Mouse (Mus musculus) frontal cortex, postnatal 36 days (tissue): ENCODE measurements around the gene Pex26.

Experiments used
- DNase-seq, 2 experiments: peaks; one replicate each; pipeline ENCODE4 v3.0.0; 2022; ENCODE audit warnings: low spot score in 2 of 2

Gene Pex26

DNA sequence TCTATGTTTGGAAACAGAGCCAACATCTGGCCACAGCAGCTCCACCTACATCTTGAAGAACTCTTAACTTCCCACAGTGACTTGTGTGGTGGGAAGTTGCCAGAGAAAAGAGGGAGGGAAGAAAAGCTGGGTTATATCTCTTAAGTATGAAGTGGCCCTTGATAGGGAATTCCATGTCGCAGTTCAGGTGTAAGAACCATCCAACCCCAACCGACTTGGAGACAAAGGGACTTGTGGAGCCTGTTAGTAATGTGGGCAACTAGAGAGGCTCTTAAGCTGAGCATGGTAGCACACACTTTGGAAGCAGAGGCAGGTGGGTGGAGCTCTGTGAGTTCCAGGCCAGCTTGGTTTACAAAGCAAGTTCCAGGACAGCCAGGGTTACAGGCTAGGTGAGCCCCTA, 26.1 kb downstream of the Pex26 start:
- no peak for DNase-seq

DNA sequence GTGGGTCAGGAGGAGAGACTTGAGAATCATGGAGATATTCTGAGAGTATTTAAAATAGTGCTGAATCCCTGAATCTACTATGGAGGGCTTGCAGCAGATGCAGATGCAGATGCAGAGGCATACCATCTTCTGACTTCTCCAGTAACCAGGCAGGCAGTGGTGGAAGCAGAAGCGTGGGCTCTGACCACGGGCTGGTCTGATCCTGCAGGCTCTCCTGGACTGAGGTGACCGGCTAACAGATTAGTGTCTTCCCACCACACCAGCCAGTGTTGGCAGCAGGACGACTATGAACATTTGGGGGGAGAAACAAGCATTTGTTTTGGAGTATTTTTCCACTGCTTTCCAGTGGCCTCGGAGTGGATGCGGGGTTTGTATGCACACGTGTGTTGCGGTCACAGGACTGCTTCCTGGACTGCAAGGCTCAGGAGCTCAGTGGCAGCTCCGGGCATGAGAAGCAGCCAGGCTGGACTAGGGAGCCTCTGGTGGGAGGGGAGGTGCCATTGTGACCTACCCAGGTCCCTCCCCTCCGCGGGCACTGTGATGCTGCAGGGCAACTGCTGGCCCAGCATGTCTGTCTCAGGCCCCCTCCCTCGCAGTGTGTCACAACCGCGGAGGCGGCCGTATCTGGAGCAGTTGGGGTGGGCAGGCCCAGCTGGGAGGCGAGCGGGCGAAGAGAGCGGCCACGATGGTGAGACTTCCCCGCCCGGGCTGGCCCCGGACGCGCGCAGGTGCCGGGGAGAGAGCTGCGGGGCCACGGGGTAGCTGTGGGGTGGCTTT, 26.9 kb downstream of the Pex26 start, which contains the start of gene Tuba8:
Gene Tuba8 (plus strand): TSS at position 548 of the 777 bp plus-strand sequence.
- peak; percentile 65 to 71 for DNase-seq

DNA sequence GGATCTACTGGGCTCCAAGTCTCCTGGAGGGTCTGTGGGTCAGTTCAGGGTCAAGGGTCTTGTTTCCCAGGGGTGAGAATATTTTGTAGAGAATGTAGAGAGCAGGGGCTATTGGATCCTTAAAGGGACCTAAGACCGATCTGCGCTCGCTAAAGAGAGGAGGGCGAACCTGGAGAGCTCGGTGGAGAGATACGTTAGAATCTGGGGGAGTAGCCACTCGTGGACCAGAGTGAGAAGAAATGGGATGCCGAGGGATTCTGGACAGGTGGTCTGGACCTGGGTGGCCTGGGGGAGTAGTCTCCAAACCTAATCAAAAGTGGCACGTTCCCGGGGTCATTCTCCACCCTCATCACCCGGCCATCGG, 27.4 kb downstream of the Pex26 start:
- no peak for DNase-seq

DNA sequence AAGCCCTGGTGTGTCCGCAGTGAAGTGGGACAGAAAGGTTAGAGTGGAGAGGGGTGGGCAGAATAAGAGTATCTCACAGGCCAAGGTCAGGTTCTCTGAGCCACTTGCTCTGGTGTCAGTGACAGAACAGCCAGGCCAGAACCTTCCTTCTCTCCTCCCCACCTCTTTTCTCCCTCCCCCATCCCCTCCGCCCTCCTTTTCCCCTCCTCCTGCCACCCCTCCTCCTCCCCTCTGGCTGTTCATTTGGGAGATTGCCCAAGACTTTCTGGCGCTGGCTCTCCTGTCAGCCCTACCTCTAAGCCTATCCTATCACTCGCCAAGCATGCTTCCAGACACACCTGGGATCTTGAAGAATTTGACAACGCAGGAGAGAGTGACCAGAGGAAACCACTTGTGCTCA, 28.3 kb downstream of the Pex26 start:
- DNase-seq, result no peak

DNA sequence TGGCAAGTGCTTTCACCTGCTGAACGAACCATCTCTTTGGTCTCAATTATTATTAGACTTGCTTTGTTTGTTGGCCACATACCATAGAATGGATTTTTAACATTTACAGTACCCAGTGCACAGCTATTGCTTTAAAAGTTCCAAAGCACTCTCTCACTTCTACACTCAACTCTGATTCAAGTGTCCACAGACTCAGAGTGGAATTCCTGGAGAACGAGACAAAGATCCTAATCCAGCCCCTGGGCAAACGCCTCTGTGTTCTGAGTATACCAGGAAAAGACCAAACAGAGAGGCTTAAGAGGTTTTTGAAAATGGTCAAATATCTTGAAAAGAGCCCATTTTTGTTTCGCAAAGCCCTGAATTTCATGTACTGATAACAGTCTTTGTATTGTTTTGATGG, 29.5 kb downstream of the Pex26 start:
- DNase-seq, result no peak

DNA sequence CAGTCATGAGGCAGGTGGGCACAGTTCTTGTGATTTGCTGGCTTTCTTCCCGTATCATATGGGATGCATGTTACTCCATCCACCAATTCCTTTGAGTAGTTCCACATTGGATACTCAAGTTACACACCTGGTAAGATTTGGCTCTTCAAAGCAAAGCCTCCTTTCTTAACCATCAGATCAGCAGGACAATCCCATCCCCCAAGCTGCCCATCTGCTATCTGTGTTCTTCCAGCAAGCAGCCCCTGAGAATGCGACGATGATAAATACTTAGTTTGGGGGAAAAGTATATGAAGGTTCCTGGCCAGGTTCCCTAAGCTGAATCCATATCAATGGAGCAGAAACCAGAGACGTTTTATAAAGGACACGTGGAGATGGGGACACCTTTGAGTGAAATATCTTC, 30.8 kb downstream of the Pex26 start:
- DNase-seq, result no peak

DNA sequence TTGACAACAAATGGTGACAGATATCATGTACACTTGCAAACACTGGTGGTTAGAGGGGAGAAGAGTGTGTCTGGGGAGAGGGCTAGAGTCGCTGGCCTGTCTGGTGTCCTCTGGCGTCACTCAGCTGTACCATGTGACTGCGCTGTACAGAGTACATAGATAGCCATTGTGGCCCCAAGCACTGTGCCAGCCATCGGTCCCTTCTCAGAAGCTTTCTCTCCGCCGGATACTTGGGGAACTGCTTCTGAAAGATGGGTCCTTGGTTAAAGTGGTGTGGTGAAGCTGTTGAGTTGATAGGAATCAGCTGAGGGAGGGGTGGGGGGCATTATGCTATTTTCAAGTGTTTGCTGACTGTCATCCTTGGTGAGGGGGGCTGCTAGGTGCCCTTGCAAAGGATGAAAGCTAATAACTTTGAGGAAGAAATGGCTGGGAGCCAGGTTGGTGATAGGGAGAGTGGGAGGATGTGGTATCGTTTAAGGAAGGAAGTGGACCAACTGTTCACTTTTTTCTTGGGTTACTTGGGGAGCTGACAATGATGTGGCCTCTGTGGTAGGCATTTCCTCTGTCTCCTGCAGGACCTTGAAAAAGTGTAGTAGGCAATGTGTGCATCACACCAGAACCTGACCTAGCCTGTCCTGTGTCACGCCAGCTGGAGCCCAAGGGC, 31.3 kb downstream of the Pex26 start:
- no peak for DNase-seq

DNA sequence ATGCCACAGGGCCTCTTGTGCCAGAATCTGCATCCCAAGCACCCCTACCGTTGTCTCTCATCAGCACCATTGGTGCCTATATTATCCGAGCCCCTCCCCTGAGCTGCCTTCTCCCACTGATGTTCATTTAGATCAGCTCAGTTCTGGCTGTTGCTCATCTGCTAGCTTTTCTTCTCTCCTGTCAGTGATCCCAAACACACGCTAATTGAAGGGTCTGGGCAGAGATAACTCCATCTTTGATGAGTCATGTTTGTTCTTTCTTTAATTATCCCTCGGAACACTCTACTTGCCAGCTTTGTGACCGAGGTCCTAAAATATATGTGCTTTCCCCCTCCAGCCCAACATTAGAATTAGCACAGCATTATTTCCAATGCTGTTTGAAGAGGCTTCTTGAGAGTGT, 31.9 kb downstream of the Pex26 start:
- no peak for DNase-seq

DNA sequence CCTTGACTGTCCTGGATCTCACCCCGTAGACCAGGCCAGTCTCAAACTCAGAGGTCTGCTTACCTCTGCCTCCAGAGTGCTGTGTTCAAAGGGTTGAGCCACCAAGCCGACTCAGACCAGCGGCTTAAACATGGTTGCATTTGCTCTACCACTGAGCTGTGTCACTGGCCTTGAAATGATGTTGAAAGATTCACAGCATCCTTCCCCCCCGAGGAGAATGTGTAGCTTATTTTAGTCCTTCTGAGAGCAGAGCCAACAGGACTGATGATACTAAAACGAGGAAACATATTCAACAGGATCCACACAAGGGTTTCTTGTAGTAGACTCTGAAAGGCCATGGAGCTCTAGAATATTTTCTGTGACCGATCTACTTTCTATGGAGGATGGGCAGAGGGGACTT, 32.4 kb downstream of the Pex26 start:
- peak in 1 of 2 experiments; percentile 20 for DNase-seq

DNA sequence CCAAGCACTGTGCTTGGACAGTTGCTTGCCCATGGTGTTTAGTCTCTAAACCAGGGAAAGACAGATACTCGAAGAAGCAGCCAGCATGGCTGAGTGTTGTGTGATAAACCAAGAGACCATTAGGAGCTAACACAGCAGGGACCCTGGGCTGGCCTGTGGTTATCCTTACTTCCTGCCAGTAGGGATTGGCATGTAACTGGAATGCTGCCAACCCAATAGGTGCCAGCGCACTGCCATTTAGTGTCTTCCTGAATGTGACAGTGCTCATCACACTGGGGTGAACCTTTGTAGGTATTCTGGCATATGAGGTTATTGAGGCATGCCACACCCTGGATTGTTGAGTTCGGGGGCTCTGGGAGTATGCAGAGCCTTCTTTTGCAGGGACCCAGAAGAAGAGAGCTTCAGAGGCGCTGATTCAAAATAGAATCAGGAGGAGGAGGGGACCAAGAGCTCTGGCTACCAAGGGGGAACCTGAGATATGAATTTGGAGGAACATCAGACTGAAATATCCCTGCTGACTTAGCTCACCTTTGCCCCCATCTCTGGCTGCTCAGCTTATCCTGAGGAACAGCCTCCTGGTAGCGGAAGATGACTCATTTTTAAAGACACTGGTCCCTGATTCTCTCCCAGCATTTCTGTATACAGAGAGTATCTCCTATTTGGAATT, 33.3 kb downstream of the Pex26 start:
- DNase-seq, result no peak

DNA sequence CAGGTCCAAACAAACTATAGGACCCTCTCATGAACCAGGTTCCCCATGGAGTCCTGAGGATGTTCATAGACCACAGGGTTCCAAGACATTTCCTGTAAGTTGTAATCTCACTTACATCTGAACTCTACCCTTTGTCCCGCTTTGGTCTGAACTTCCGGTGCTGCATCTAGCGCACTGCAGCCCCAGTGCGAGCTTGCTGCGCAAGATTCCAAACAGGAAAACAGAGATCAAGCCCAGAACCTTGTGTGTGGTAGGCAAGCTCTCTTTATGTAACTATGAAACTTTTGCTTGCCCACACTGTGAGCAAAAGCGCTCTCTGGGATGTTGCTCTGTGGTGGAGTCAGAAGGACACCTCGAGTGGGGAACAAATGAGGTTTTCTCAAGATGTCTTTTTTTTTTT, 34.5 kb downstream of the Pex26 start:
- no peak for DNase-seq

DNA sequence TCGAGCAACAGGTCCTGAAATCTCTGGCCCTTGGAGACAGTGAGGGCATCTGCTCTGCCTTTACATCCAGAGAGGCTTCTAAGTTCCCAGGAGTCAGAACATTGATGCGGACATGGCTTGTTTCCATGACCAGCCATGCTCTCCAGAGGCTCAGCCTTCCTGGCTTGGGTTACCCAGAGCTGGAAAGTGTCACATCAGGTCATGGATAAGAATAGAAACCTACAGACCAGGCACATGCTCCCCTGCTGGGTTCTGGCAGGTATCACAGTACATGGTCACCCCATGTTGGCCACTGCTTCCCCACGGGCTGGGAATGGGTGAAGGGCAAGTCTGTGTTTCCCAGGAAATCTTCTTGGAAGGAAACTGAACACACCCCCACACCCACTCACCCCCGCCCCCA, 35.9 kb downstream of the Pex26 start:
- DNase-seq, result no peak

DNA sequence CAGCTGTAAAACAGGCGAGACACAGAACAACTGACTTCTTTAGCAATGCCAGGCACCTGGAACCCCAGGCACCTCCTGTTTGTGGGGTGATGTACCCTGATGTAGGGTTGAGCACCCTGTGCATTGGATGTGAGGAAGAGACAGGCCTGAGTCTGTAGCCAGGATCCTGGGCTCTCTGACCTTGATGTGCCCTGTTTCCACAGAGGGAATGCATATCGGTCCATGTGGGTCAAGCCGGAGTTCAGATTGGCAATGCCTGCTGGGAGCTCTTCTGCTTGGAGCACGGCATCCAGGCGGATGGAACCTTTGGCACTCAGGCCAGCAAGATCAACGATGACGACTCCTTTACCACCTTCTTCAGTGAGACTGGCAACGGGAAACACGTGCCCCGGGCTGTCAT, 36.7 kb downstream of the Pex26 start:
- DNase-seq, result no peak

DNA sequence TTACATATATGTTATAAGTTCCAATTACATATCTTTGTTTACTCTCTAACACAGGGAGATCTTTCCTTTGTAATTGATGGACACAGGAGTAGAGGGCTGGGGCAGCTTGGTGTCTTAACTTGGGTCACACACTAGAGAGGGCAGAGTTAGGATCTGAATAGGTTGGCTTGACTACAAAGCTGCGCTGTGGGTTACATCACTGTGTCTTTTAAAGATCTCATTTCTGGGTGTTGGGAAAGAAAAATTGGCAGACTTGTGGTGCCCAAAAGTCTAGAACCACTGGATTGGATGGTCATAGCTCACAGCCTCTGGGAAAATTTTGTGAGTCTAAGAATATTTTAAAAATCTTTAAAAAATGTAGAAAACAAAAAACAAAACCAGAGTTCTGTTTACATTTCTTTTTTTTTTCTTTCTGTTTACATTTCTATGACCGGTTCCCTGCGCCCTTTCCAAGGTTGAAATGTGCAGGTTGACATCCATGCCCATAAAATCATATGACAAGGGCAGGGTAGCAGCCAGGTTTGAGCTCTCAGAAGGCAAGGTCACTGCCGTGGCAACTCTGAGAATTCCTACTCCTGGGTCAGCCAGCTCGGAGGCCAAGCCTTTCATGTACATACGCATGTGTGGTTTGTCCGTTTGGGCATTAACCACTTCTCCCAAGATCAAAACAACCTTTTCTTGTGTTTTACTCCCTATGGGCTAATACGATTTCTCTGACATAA, 38.6 kb downstream of the Pex26 start:
- no peak for DNase-seq

DNA sequence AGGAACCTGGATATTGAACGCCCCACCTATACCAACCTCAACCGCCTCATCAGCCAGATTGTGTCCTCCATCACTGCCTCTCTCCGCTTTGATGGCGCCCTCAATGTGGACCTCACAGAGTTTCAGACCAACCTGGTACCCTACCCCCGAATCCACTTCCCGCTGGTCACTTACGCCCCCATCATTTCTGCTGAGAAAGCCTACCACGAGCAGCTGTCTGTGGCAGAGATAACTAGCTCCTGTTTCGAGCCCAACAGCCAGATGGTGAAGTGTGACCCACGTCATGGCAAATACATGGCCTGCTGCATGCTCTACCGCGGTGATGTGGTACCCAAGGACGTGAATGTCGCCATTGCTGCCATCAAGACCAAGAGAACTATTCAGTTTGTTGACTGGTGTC, 39.5 kb downstream of the Pex26 start:
- DNase-seq, result no peak

DNA sequence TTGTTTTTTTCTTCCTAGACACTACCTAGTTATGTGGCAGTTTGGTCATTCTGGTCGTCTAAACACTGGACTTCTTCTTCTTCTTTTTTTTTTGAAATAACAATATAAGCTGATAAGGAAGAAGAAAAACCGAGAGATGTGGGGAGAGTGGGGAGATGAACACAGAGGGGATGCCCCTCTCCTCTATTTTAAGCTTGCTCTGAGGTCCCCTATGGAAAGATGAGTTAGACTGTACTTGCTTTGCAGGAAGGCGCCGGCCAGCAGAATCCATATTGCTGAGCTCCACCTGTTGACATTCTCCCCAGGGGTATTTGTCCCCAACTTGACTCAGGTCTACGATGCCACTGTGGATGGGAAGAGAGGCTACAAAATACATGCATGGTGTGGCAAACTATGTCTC, 40.6 kb downstream of the Pex26 start:
- no peak for DNase-seq

DNA sequence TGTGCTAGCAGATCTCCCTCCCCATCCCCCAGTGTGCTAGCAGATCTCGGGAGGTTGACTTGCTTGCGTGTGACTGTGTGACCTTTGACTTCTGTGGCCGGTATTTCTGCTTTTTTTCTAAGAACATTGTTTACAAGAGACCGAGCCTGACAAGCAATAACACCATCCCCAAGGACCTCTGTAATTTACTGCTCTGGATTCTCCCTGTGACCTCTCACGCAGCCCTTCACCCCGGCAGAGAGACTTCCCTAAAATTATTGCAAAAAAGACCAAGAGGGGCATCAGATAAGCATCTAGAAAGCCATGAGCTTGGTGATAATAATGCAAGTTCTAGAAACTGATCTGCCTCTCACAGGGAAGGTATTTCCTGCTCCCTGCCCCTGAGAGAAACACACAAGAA, 41.5 kb downstream of the Pex26 start:
- DNase-seq, result no peak

DNA sequence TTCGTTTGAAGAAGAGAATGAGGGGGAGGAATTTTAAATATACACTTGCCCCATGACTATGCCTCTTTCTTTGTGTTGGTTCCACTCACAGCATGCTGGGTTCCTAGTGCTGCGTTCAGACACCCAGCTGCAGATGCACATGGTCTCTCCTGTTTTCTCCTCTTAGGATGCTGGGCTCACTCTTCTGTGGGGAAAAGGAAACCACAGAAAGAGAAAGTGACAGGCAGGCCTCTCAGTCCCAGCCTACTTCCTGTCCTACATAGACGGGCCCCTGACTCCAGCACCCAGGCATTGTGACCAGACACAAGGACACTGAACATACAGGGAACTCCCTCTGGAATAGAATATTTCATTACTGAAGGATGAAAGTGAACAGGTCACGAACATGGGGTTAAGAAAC, 42.6 kb downstream of the Pex26 start:
- DNase-seq, result no peak

DNA sequence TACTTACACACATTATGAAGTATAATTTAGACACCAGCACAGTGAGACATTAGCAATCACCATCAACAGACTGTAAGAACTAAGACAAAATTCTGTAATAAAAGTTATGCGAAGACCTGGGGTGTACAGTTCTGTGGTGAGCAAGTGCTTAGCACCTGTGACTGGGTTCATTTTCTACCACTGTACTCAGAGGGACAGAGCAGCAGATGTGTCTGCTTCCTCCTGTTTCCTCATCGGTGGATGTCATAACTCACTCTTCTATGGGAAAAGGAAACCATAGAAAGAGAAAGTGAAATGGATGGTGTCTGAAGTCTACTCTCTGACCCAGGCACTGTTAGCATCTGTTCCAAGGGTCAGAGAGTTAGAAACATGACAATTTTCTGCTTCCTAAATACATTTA, 43.3 kb downstream of the Pex26 start:
- DNase-seq, result no peak

DNA sequence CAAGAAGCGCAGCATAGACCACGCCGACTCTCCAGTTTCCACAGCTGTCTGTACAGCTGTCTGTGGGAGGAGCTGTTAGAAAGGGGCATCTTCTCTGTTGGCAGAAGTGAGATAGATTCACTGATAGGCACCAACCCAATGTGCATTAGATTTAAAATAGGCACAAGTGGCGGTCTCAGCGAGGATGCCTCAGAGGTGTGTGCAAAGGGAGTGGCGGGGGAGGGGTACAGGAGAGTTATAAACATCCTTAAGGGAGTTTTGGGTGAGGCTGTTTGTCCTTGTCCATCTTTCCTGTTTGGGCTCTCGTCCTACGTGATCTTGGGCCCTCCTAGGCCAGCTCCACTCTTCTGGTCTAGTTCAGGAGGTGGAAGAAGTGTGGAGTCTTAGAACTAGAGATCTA, 45.0 kb downstream of the Pex26 start:
- no peak for DNase-seq

DNA sequence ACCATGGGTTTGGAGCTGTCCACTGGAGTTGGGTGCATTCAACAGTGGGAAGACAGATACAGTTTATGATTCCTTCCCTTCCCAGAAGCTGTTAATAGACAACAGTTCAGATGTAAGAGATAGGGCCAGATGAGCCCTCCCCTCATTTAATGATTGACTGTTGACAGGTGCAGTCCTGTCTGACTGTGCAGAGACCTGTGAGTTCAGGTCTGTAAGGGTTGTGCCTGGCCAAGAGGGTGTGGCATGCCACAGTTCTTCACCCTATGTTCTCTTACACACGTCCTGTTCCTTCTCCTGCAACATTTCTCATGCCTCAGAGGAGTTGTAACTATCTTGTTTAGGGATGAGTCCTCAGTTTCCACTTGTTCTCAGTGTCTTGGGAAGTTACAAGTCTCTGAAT, 49.2 kb downstream of the Pex26 start:
- DNase-seq, result no peak

DNA sequence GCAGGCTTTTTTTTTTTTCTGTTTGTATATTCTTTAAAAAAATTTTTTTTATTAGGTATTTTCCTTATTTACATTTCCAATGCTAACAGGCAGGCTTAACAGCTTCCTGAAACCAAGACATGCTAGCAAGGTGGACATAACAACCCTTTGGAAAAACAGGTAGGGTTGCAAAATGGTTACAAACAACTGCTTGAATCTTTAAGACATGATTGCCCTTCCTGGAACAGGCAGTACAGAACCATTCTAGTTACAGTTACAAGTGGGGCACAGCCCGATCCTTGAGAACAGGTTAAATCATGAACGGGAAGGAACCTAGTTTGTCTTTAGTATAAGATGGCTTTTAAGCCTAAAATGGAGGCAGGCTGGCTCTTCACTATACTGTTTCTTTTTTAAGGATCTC, 52.9 kb downstream of the Pex26 start:
- no peak for DNase-seq

DNA sequence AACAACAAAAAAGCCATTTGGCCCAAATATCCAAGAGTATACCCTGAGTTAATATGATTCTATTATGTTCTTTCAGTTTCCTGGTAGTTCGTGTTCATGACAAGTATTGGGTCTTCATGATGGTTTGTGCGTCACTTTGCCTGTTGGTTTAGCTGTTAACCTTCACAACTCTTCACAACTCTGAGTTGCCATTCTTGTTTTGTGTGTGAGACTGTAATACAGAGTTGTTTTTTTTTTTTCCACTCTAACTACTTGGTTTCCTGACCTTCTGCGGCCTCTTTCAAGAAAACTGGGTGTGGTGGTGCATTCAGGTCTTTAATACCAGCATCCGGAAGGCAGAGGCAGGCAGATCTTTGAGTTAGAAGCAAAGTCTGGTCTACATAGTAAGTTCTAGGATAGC, 54.7 kb downstream of the Pex26 start:
- no peak for DNase-seq
